Mouse (Mus musculus): Measurements from ENCODE around the gene Tmbim6. TPM values are rescaled to one million over a fixed set of nuclear protein-coding genes. Genes with fewer than 3 reads are reported as not detected.

Gene Tmbim6
- polyA plus RNA-seq, 1 experiment = 691 TPM

DNA sequence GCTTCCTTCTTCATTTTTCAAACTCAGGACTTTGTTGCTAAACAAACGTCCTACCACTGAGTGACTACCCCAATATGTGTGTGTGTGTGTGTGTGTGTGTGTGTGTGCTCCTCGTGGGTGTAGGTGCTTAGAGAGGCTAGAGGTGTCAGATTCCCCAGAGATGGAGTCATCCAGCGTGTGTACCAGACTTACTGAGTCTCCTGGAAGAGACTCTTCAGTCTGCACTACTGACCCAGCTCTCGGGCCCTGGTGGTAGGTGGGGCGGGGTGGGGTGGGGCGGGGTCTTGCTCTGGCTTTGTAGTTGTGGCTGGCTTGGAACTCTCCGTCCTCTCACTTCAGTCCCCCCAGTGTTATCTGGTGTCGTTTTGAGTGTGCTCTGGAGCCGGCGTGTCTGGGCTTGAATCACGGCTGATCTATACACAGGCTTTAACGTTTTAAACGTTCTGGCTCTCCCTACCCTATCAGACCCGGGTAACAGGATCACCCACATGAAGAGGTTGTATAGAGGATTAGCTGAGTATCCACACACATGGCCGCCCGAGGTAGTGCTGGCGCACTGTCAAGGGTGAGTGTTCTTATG, 25.1 kb downstream of the Tmbim6 start:
- Histone ChIP-seq H3K79me2 (ENCODE audit: control insufficient read depth, insufficient read depth) (no peaks in the 10 kb centered on the region), H3K4me2 (ENCODE audit: low read depth) (peak overlapping the region; percentile 38), H3K4me3 (no peak overlapping the region), H3K36me3 (ENCODE audit: control insufficient read depth, insufficient read depth) (peaks cover 1% of the 10 kb centered on the region), H3K27me3 (ENCODE audit: control insufficient read depth, insufficient read depth, insufficient read length) (no peaks in the 10 kb centered on the region), H3ac (ENCODE audit: control insufficient read depth, insufficient read length) (no peak overlapping the region)
- no peak for TF ChIP-seq CEBPB (IDR thresholded peaks at IDR 0.05; ENCODE audit: insufficient read depth, poor library complexity, severe bottlenecking)
- peak; percentile 48 for TF ChIP-seq POLR2AphosphoS2 (IDR thresholded peaks at IDR 0.05; ENCODE audit: insufficient read length, low read depth)
- TF ChIP-seq USF1 (IDR thresholded peaks at IDR 0.05; ENCODE audit: low read depth) = no peak
- TF ChIP-seq MAX (IDR thresholded peaks at IDR 0.05; ENCODE audit: low read depth) = no peak
- peak in 2 of 3 experiments; percentile 4 to 40 for TF ChIP-seq MYOD1 (IDR thresholded peaks at IDR 0.05; ENCODE audit: control insufficient read depth in 1 of 3, insufficient read length in 2 of 3, low read depth in 2 of 3)
- peak in 1 of 3 experiments; percentile 45 for TF ChIP-seq MYOG (IDR thresholded peaks at IDR 0.05; ENCODE audit: control insufficient read depth in 1 of 3, insufficient read depth in 1 of 3, insufficient read length in 2 of 3, low read depth in 2 of 3)
- no peak for TF ChIP-seq TCF3 (IDR thresholded peaks at IDR 0.05; ENCODE audit: insufficient read length, low read depth)

- Histone ChIP-seq H3K36me3 (ENCODE audit: control insufficient read depth, insufficient read depth) (peaks cover 4% of the 10 kb centered on the region), H3ac (ENCODE audit: control insufficient read depth, insufficient read length) (no peak overlapping the region), H3K27me3 (ENCODE audit: control insufficient read depth, insufficient read depth, insufficient read length) (no peaks in the 10 kb centered on the region), H3K4me3 (no peak overlapping the region), H3K79me2 (ENCODE audit: control insufficient read depth, insufficient read depth) (no peaks in the 10 kb centered on the region), H3K4me2 (ENCODE audit: low read depth) (peak overlapping the region; percentile 66)
- TF ChIP-seq TCF3 (IDR thresholded peaks at IDR 0.05; ENCODE audit: insufficient read length, low read depth) = no peak
Observed at GRCm38 (mm10) chr15:99420101-99420500, 27.4 kb downstream of the Tmbim6 start.

- Histone ChIP-seq H3K36me3 (ENCODE audit: control insufficient read depth, insufficient read depth) (peaks cover 4% of the 10 kb centered on the region), H3K27me3 (ENCODE audit: control insufficient read depth, insufficient read depth, insufficient read length) (no peaks in the 10 kb centered on the region), H3K4me3 (no peak overlapping the region), H3K4me2 (ENCODE audit: low read depth) (peak overlapping the region; percentile 66), H3K79me2 (ENCODE audit: control insufficient read depth, insufficient read depth) (no peaks in the 10 kb centered on the region), H3ac (ENCODE audit: control insufficient read depth, insufficient read length) (no peak overlapping the region)
- TF ChIP-seq POLR2AphosphoS2 (IDR thresholded peaks at IDR 0.05; ENCODE audit: insufficient read length, low read depth) (peak; percentile 6), MYOD1 (IDR thresholded peaks at IDR 0.05; ENCODE audit: control insufficient read depth in 1 of 3, insufficient read length in 2 of 3, low read depth in 2 of 3) (peak; percentile 75 to 93 (median 86)), E2F4 (IDR thresholded peaks at IDR 0.05; ENCODE audit: insufficient read depth) (peak; percentile 40), USF1 (IDR thresholded peaks at IDR 0.05; ENCODE audit: low read depth) (peak; percentile 66), TCF3 (IDR thresholded peaks at IDR 0.05; ENCODE audit: insufficient read length, low read depth) (peak; percentile 30), CEBPB (IDR thresholded peaks at IDR 0.05; ENCODE audit: insufficient read depth, poor library complexity, severe bottlenecking) (peak; percentile 56; the same call in 1 of the 2 replicates), POLR2A (IDR thresholded peaks at IDR 0.05; ENCODE audit: insufficient read length, low read depth) (no peak), TCF12 (IDR thresholded peaks at IDR 0.05; ENCODE audit: insufficient read depth, poor library complexity, severe bottlenecking) (peak; percentile 81), SRF (IDR thresholded peaks at IDR 0.05; ENCODE audit: control insufficient read depth, insufficient read length, low read depth) (peak; percentile 66), MAX (IDR thresholded peaks at IDR 0.05; ENCODE audit: low read depth) (no peak), MYOG (IDR thresholded peaks at IDR 0.05; ENCODE audit: control insufficient read depth in 1 of 3, insufficient read depth in 1 of 3, insufficient read length in 2 of 3, low read depth in 2 of 3) (peak in 2 of 3 experiments; percentile 87 to 89), REST (IDR thresholded peaks at IDR 0.05; ENCODE audit: insufficient read depth, insufficient read length) (no peak)
Observed at GRCm38 (mm10) chr15:99420521-99421014, 27.9 kb downstream of the Tmbim6 start.

DNA sequence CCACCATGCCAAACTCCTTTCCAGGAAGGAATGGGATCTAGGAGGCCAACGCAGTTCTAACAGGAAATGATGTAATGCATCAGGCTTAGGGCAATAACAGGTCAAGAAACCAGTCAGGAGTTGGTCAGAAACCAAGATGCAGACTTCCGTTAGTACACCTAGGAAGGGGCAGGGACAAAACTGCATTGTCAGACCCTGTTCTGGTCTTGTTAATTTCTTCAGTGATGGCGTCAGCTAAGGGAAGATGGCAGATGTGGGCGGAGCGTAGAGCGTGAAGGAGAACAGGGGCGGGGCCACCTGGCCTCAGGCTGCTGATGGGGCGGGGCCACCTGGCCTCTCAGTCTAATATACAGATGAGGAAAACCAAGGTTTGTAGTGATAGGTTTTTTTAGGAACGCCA, 28.5 kb downstream of the Tmbim6 start:
- no peaks in the 10 kb centered on the region for H3K79me2 ChIP-seq (ENCODE audit: control insufficient read depth, insufficient read depth)
- no peaks in the 10 kb centered on the region for H3K27me3 ChIP-seq (ENCODE audit: control insufficient read depth, insufficient read depth, insufficient read length)
- peaks cover 4% of the 10 kb centered on the region for H3K36me3 ChIP-seq (ENCODE audit: control insufficient read depth, insufficient read depth)
- peak overlapping the region; percentile 66 for H3K4me2 ChIP-seq (ENCODE audit: low read depth)
- H3K4me3 ChIP-seq = no peak overlapping the region
- TF ChIP-seq POLR2AphosphoS2 (IDR thresholded peaks at IDR 0.05; ENCODE audit: insufficient read length, low read depth) (peak; percentile 51), POLR2A (IDR thresholded peaks at IDR 0.05; ENCODE audit: insufficient read length, low read depth) (no peak), E2F4 (IDR thresholded peaks at IDR 0.05; ENCODE audit: insufficient read depth) (no peak), TCF12 (IDR thresholded peaks at IDR 0.05; ENCODE audit: insufficient read depth, poor library complexity, severe bottlenecking) (no peak), SRF (IDR thresholded peaks at IDR 0.05; ENCODE audit: control insufficient read depth, insufficient read length, low read depth) (no peak), TCF3 (IDR thresholded peaks at IDR 0.05; ENCODE audit: insufficient read length, low read depth) (no peak), REST (IDR thresholded peaks at IDR 0.05; ENCODE audit: insufficient read depth, insufficient read length) (no peak), CEBPB (IDR thresholded peaks at IDR 0.05; ENCODE audit: insufficient read depth, poor library complexity, severe bottlenecking) (peak; percentile 63; the same call in 1 of the 2 replicates), MYOD1 (IDR thresholded peaks at IDR 0.05; ENCODE audit: control insufficient read depth in 1 of 3, insufficient read length in 2 of 3, low read depth in 2 of 3) (no peak)
- no peak overlapping the region for H3ac ChIP-seq (ENCODE audit: control insufficient read depth, insufficient read length)

DNA sequence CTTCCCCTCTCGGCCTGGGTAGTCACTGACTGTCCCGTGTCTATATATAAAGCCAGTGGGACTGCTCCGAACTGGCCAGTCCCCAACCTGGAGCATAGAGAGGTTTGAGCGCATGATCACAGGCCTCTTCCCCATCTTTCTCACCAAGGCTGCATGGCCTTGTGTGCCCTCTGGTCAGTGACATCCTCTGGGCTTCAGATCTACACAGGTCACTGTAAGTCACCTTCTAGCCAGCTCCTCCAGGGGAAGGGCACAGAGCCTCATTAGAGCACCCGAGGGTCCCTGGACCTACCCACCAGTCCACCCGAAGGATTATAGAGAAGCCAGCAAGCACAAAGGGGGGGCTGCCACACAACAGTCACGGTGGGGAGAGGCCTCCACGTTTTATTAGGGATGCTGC, 29.0 kb downstream of the Tmbim6 start:
- no peaks in the 10 kb centered on the region for H3K27me3 ChIP-seq (ENCODE audit: control insufficient read depth, insufficient read depth, insufficient read length)
- H3ac ChIP-seq (ENCODE audit: control insufficient read depth, insufficient read length) = no peak overlapping the region
- no peaks in the 10 kb centered on the region for H3K79me2 ChIP-seq (ENCODE audit: control insufficient read depth, insufficient read depth)
- peaks cover 4% of the 10 kb centered on the region for H3K36me3 ChIP-seq (ENCODE audit: control insufficient read depth, insufficient read depth)
- no peak overlapping the region for H3K4me2 ChIP-seq (ENCODE audit: low read depth)
- H3K4me3 ChIP-seq = no peak overlapping the region
- no peak for TF ChIP-seq MYOG (IDR thresholded peaks at IDR 0.05; ENCODE audit: control insufficient read depth in 1 of 3, insufficient read depth in 1 of 3, insufficient read length in 2 of 3, low read depth in 2 of 3)
- no peak for TF ChIP-seq POLR2A (IDR thresholded peaks at IDR 0.05; ENCODE audit: insufficient read length, low read depth)
- no peak for TF ChIP-seq CEBPB (IDR thresholded peaks at IDR 0.05; ENCODE audit: insufficient read depth, poor library complexity, severe bottlenecking)
- TF ChIP-seq POLR2AphosphoS2 (IDR thresholded peaks at IDR 0.05; ENCODE audit: insufficient read length, low read depth) = peak; percentile 38
